Mouse (Mus musculus) liver, adult 2 months (tissue): ENCODE measurements at regions not wholly inside any gene's neighbourhood (a gene's known extent, or its start where the extent isn't known, plus 50 kb on each side); places are given as distances from the start of the nearest gene placed in this dataset.

ENCODE experiments used
- CTCF ChIP-seq: fragments of 200-500 bp; IDR thresholded peaks from 2 replicates; pipeline ENCODE4 v1.5.1; 2011; ENCODE audit warnings: low read depth, low read length, control low read depth
- POLR2A ChIP-seq: fragments of 200-500 bp; IDR thresholded peaks from 2 replicates; pipeline ENCODE4 v1.6.1; 2011; ENCODE audit warnings: low read length, control low read depth; ENCODE audit not compliant: insufficient read depth; ENCODE audit errors: extremely low read depth

GRCm38 (mm10) chr9:35334536-35334935, 66.9 kb downstream of the Rpusd4 start:
- TF ChIP-seq POLR2A, result no peak
- TF ChIP-seq CTCF, result no peak
